Mouse (Mus musculus): ENCODE results near the gene Mtmr12. TPM values are rescaled to one million over a fixed set of nuclear protein-coding genes. Genes with fewer than 3 reads are reported as not detected.

The Mtmr12 gene
- polyA plus RNA-seq, 1 experiment from 2014 or later, result 23.4 TPM

- no peak for TF ChIP-seq CTCF (IDR thresholded peaks at IDR 0.05; ENCODE audit: low read depth)
- H3K36me3 ChIP-seq (ENCODE audit: insufficient read depth), result peaks cover 54% of the 10 kb centered on the region
Measured at GRCm38 (mm10) chr15:12236961-12237360, 32.1 kb downstream of the Mtmr12 start.

GRCm38 (mm10) chr15:12237539-12237938, 32.7 kb downstream of the Mtmr12 start:
- no peak for TF ChIP-seq CTCF (IDR thresholded peaks at IDR 0.05; ENCODE audit: low read depth)
- peaks cover 48% of the 10 kb centered on the region for H3K36me3 ChIP-seq (ENCODE audit: insufficient read depth)
- 54% methylated on average over 4 of the region's 4 CpGs for WGBS
- peak; percentile 57 for DNase-seq
- peaks cover 5% of the 10 kb centered on the region; the same call in 1 of the 2 replicates for H3K4me1 ChIP-seq (ENCODE audit: insufficient read depth)
- no peaks in the 10 kb centered on the region for H3K27me3 ChIP-seq (ENCODE audit: insufficient read depth, low read length)
- H3K27ac ChIP-seq (ENCODE audit: low read depth), result no peak overlapping the region
- ATAC-seq (ENCODE audit: insufficient read depth), result no peak
- no peak overlapping the region for H3K9ac ChIP-seq
- no peak overlapping the region for H3K4me3 ChIP-seq (ENCODE audit: low read depth, low read length)
- H3K4me2 ChIP-seq, result no peak overlapping the region
- no peaks in the 10 kb centered on the region for H3K9me3 ChIP-seq (ENCODE audit: low read depth, low read length)

More at GRCm38 (mm10) chr15:12236961-12237360, 32.1 kb downstream of the Mtmr12 start:
- no peak for DNase-seq
- Histone ChIP-seq H3K27ac (ENCODE audit: low read depth) (no peak overlapping the region), H3K4me2 (no peak overlapping the region), H3K4me3 (ENCODE audit: low read depth, low read length) (no peak overlapping the region), H3K9ac (no peak overlapping the region), H3K4me1 (ENCODE audit: insufficient read depth) (peaks cover 5% of the 10 kb centered on the region), H3K9me3 (ENCODE audit: low read depth, low read length) (no peaks in the 10 kb centered on the region), H3K27me3 (ENCODE audit: insufficient read depth, low read length) (no peaks in the 10 kb centered on the region)
- no peak for ATAC-seq (ENCODE audit: insufficient read depth)
- 67% methylated on average over 2 of the region's 2 CpGs for WGBS

GRCm38 (mm10) chr15:12238337-12238736, 33.5 kb downstream of the Mtmr12 start:
- H3K9me3 ChIP-seq (ENCODE audit: low read depth, low read length), result no peaks in the 10 kb centered on the region
- peaks cover under 1% of the 10 kb centered on the region; the same call in 1 of the 2 replicates for H3K4me1 ChIP-seq (ENCODE audit: insufficient read depth)
- H3K4me2 ChIP-seq, result no peak overlapping the region
- H3K4me3 ChIP-seq (ENCODE audit: low read depth, low read length), result no peak overlapping the region
- H3K9ac ChIP-seq, result no peak overlapping the region
- TF ChIP-seq CTCF (IDR thresholded peaks at IDR 0.05; ENCODE audit: low read depth), result no peak
- WGBS, result 88% methylated on average over 6 of the region's 6 CpGs
- peaks cover 41% of the 10 kb centered on the region for H3K36me3 ChIP-seq (ENCODE audit: insufficient read depth)
- no peak overlapping the region for H3K27ac ChIP-seq (ENCODE audit: low read depth)
- ATAC-seq (ENCODE audit: insufficient read depth) (no peak), DNase-seq (no peak)
- H3K27me3 ChIP-seq (ENCODE audit: insufficient read depth, low read length), result no peaks in the 10 kb centered on the region

GRCm38 (mm10) chr15:12240705-12241328, 36.0 kb downstream of the Mtmr12 start:
- Histone ChIP-seq H3K36me3 (ENCODE audit: insufficient read depth) (peaks cover 42% of the 10 kb centered on the region), H3K4me3 (ENCODE audit: low read depth, low read length) (no peak overlapping the region), H3K9ac (no peak overlapping the region), H3K27me3 (ENCODE audit: insufficient read depth, low read length) (no peaks in the 10 kb centered on the region), H3K27ac (ENCODE audit: low read depth) (no peak overlapping the region), H3K9me3 (ENCODE audit: low read depth, low read length) (no peaks in the 10 kb centered on the region), H3K4me2 (no peak overlapping the region), H3K4me1 (ENCODE audit: insufficient read depth) (no peaks in the 10 kb centered on the region)
- WGBS, result 85% methylated on average over 3 of the region's 3 CpGs
- TF ChIP-seq CTCF (IDR thresholded peaks at IDR 0.05; ENCODE audit: low read depth), result no peak
- DNase-seq (no peak), ATAC-seq (ENCODE audit: insufficient read depth) (no peak)

- DNase-seq (no peak), ATAC-seq (ENCODE audit: insufficient read depth) (no peak)
- H3K27ac ChIP-seq (ENCODE audit: low read depth), result no peak overlapping the region
- no peak overlapping the region for H3K4me2 ChIP-seq
- H3K4me3 ChIP-seq (ENCODE audit: low read depth, low read length), result no peak overlapping the region
- no peak for TF ChIP-seq CTCF (IDR thresholded peaks at IDR 0.05; ENCODE audit: low read depth)
- H3K4me1 ChIP-seq (ENCODE audit: insufficient read depth), result no peaks in the 10 kb centered on the region
- H3K9ac ChIP-seq, result no peak overlapping the region
- WGBS, result 67% methylated on average over 3 of the region's 3 CpGs
- no peaks in the 10 kb centered on the region for H3K9me3 ChIP-seq (ENCODE audit: low read depth, low read length)
- peaks cover 44% of the 10 kb centered on the region for H3K36me3 ChIP-seq (ENCODE audit: insufficient read depth)
- H3K27me3 ChIP-seq (ENCODE audit: insufficient read depth, low read length), result no peaks in the 10 kb centered on the region
Measured at GRCm38 (mm10) chr15:12243792-12244191, 39.0 kb downstream of the Mtmr12 start.

GRCm38 (mm10) chr15:12245580-12246359, 40.9 kb downstream of the Mtmr12 start:
- Histone ChIP-seq H3K9ac (no peak overlapping the region), H3K27ac (ENCODE audit: low read depth) (peak overlapping the region; percentile 54; the same call in 1 of the 2 replicates), H3K36me3 (ENCODE audit: insufficient read depth) (peaks cover 37% of the 10 kb centered on the region; the same call in 1 of the 2 replicates), H3K4me1 (ENCODE audit: insufficient read depth) (no peaks in the 10 kb centered on the region), H3K4me3 (ENCODE audit: low read depth, low read length) (no peak overlapping the region), H3K9me3 (ENCODE audit: low read depth, low read length) (no peaks in the 10 kb centered on the region), H3K27me3 (ENCODE audit: insufficient read depth, low read length) (no peaks in the 10 kb centered on the region), H3K4me2 (no peak overlapping the region)
- no peak for TF ChIP-seq CTCF (IDR thresholded peaks at IDR 0.05; ENCODE audit: low read depth)
- ATAC-seq (ENCODE audit: insufficient read depth) (no peak), DNase-seq (no peak)
- WGBS, result 64% methylated on average over 6 of the region's 6 CpGs

Data from lung, embryonic 14.5 days (tissue).